Comparison of ENCODE assay signal across 13 mouse cellular contexts in the genomic region with DNA sequence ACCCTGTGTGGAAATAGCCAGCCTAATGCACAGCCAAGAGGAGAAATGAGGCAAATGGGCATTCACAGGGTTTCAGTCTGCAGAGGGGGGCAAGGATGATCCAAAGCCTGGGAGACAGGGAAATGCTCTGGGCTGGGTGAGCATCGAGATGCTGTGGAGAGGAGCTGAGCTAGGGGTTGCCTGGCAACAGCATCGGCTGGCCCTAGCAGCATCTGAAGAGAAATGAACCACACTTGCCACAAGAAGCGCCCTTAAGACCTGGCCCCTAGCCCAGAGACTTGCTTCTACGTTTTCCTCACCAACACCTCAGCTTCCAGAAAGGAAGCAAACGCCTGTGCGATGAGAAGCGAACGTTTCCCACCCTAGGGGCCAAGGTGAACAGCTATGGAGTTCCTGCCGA. TPM values are rescaled to one million over a fixed set of nuclear protein-coding genes. Genes with fewer than 3 reads are reported as not detected.
DNase-seq lines count a peak whose midpoint lies in the region; ATAC-seq and TF ChIP-seq lines count a peak whose summit lies in the region.
"Had no signal": no experiment of that assay in that cellular context is flagged by ENCODE, and none has a peak within 500 bp of the region (broad histone marks: within the 10 kb centered on the region; RNA-seq: fewer than 3 reads in every experiment).

No protein-coding gene starts in this region.

- DNase-seq in layer of hippocampus, postnatal 36 days: peak; percentile 29 to 31
- DNase-seq in layer of hippocampus, adult 11-12 months (ENCODE audit: low spot score): no peak
- DNase-seq in hindbrain, postnatal 0 days (ENCODE audit: low spot score): peak; percentile 79
- DNase-seq in midbrain, postnatal 0 days (ENCODE audit: low spot score): peak; percentile 78
- DNase-seq in kidney, adult 18-20 months: no peak
- no peak for DNase-seq in embryo, embryonic 9.5 days (ENCODE audit: extremely low spot score)
- DNase-seq: adrenal gland, adult 8-10 months; liver, embryonic 13.5 days had no signal

- ATAC-seq in forebrain, embryonic 16.5 days: peak; percentile 43; the same call in 1 of the 2 replicates
- ATAC-seq in hindbrain, postnatal 0 days: peak; percentile 75
- peak; percentile 64; the same call in 1 of the 2 replicates for ATAC-seq in midbrain, postnatal 0 days (ENCODE audit: low FRiP score)
- ATAC-seq: intestine, postnatal 0 days had no signal

- H3K27me3 ChIP-seq in forebrain, embryonic 16.5 days (replicated peaks; ENCODE audit: control insufficient read depth, insufficient read depth, low read length): no peaks in the 10 kb centered on the region
- no peaks in the 10 kb centered on the region for H3K27me3 ChIP-seq in hindbrain, postnatal 0 days (ENCODE audit: insufficient read depth, low read length)
- H3K27me3 ChIP-seq in midbrain, postnatal 0 days (ENCODE audit: insufficient read depth, low read length): peaks cover 3% of the 10 kb centered on the region; the same call in 1 of the 2 replicates

- H3K4me3 ChIP-seq in forebrain, embryonic 16.5 days (replicated peaks; ENCODE audit: low read length): no peak overlapping the region
- H3K4me3 ChIP-seq in hindbrain, postnatal 0 days (ENCODE audit: low read length): no peak overlapping the region
- no peak overlapping the region for H3K4me3 ChIP-seq in midbrain, postnatal 0 days (ENCODE audit: low read depth, low read length)
- H3K4me3 ChIP-seq: erythroblast, embryonic 14.5 days; heart, embryonic 15.5 days; liver, embryonic 13.5 days; megakaryocyte, embryonic 14.5 days had no signal

- H3K4me2 ChIP-seq in forebrain, embryonic 16.5 days (ENCODE audit: low read length): no peak overlapping the region
- H3K4me2 ChIP-seq in hindbrain, postnatal 0 days (ENCODE audit: low read depth, low read length): no peak overlapping the region
- no peak overlapping the region for H3K4me2 ChIP-seq in midbrain, postnatal 0 days (ENCODE audit: low read depth, low read length, poor library complexity, severe bottlenecking)
- H3K4me2 ChIP-seq: heart, embryonic 15.5 days; liver, embryonic 13.5 days had no signal

- H3K4me1 ChIP-seq in forebrain, embryonic 16.5 days (replicated peaks; ENCODE audit: control insufficient read depth, insufficient read depth, low read length): peaks cover 18% of the 10 kb centered on the region
- peaks cover 9% of the 10 kb centered on the region; the same call in 1 of the 2 replicates for H3K4me1 ChIP-seq in hindbrain, postnatal 0 days (ENCODE audit: insufficient read depth, low read length)
- H3K4me1 ChIP-seq in midbrain, postnatal 0 days (ENCODE audit: insufficient read depth, low read length): peaks cover 6% of the 10 kb centered on the region; the same call in 1 of the 2 replicates
- H3K4me1 ChIP-seq: heart, embryonic 15.5 days had no signal

- no peak overlapping the region for H3K9ac ChIP-seq in forebrain, embryonic 16.5 days (replicated peaks; ENCODE audit: low read depth, low read length)
- H3K9ac ChIP-seq in hindbrain, postnatal 0 days (replicated peaks; ENCODE audit: low read length): 0 out of 2 replicates have a peak overlapping the region, but pooled peaks have one; percentile 24
- H3K9ac ChIP-seq in midbrain, postnatal 0 days (replicated peaks; ENCODE audit: low read length, poor library complexity, severe bottlenecking): 0 out of 2 replicates have a peak overlapping the region, but pooled peaks have one; percentile 5
- H3K9ac ChIP-seq: heart, embryonic 15.5 days; liver, embryonic 13.5 days had no signal

- H3K36me3 ChIP-seq in forebrain, embryonic 16.5 days (ENCODE audit: control insufficient read depth, insufficient read depth): no peaks in the 10 kb centered on the region
- no peaks in the 10 kb centered on the region for H3K36me3 ChIP-seq in hindbrain, postnatal 0 days (ENCODE audit: insufficient read depth, low read length)
- no peaks in the 10 kb centered on the region for H3K36me3 ChIP-seq in midbrain, postnatal 0 days (ENCODE audit: insufficient read depth, low read length)
- H3K36me3 ChIP-seq: heart, embryonic 15.5 days; liver, embryonic 13.5 days had no signal

- no peak; the same call in 1 of the 2 replicates for TF ChIP-seq CTCF in hindbrain, postnatal 0 days (IDR thresholded peaks at IDR 0.05; ENCODE audit: low read depth)
- TF ChIP-seq CTCF in midbrain, postnatal 0 days (IDR thresholded peaks at IDR 0.05): no peak

- no peak overlapping the region for H3K27ac ChIP-seq in forebrain, embryonic 16.5 days (ENCODE audit: low read length)
- H3K27ac ChIP-seq in hindbrain, postnatal 0 days: no peak overlapping the region
- no peak overlapping the region for H3K27ac ChIP-seq in midbrain, postnatal 0 days (ENCODE audit: low read depth, low read length)
- H3K27ac ChIP-seq: heart, embryonic 15.5 days; liver, embryonic 13.5 days had no signal

- H3K9me3 ChIP-seq in forebrain, embryonic 16.5 days (ENCODE audit: control insufficient read depth, low read length): no peaks in the 10 kb centered on the region
- H3K9me3 ChIP-seq in hindbrain, postnatal 0 days (ENCODE audit: low read length): no peaks in the 10 kb centered on the region
- H3K9me3 ChIP-seq in midbrain, postnatal 0 days (ENCODE audit: low read length): no peaks in the 10 kb centered on the region
- H3K9me3 ChIP-seq: heart, embryonic 15.5 days; liver, embryonic 13.5 days; megakaryocyte, embryonic 14.5 days had no signal

- 35% methylated on average over 9 of the region's 9 CpGs for WGBS in forebrain, embryonic 16.5 days
- WGBS in hindbrain, postnatal 0 days: 13% methylated on average over 9 of the region's 9 CpGs
- 22% methylated on average over 9 of the region's 9 CpGs for WGBS in midbrain, postnatal 0 days

RNA-seq across cellular contexts. Expression of a gene that starts 11.9 kb away (rescaled TPM):
- total RNA-seq in layer of hippocampus, postnatal 36 days (2021): 1,000 to 10,000 TPM; 1,474 to 1,494 TPM
- polyA plus RNA-seq in forebrain, embryonic 16.5 days (2015; fragmentation: Nextera tagmentation; extraction: Ambion mirVana): 804 and 844 TPM in 2 replicates
- total RNA-seq in hindbrain, postnatal 0 days (2014; rRNA removed): 2,832 and 4,239 TPM in 2 replicates
- 1,070 and 1,080 TPM in 2 replicates for polyA plus RNA-seq in hindbrain, postnatal 0 days (2015; fragmentation: Nextera tagmentation; extraction: Ambion mirVana)
- total RNA-seq in midbrain, postnatal 0 days (2014; rRNA removed): 3,080 and 3,220 TPM in 2 replicates
- polyA plus RNA-seq in midbrain, postnatal 0 days (2015; fragmentation: Nextera tagmentation; extraction: Ambion mirVana): 983 and 1,053 TPM in 2 replicates

RNA-seq across cellular contexts. Expression of a gene that starts 44.1 kb away (rescaled TPM):
- total RNA-seq in layer of hippocampus, postnatal 36 days (2021): 1 to 10 TPM; 1.2 to 2.3 TPM
- polyA plus RNA-seq in forebrain, embryonic 16.5 days (2015; fragmentation: Nextera tagmentation; extraction: Ambion mirVana): 36.6 and 37.5 TPM in 2 replicates
- 4.5 and 7.5 TPM in 2 replicates for total RNA-seq in hindbrain, postnatal 0 days (2014; rRNA removed)
- polyA plus RNA-seq in hindbrain, postnatal 0 days (2015; fragmentation: Nextera tagmentation; extraction: Ambion mirVana): 14.7 and 15.5 TPM in 2 replicates
- 3.1 and 4.4 TPM in 2 replicates for total RNA-seq in midbrain, postnatal 0 days (2014; rRNA removed)
- polyA plus RNA-seq in midbrain, postnatal 0 days (2015; fragmentation: Nextera tagmentation; extraction: Ambion mirVana): 4.5 and 5.8 TPM in 2 replicates

Comparison
In these comparisons a context has a peak if more than half of its experiments do, and no peak if none do; other contexts are left out.
1. DNase-seq: peak in layer of hippocampus, postnatal 36 days (2 of 2), hindbrain, postnatal 0 days (single experiment) and midbrain, postnatal 0 days (single experiment); none in layer of hippocampus, adult 11-12 months (single experiment), kidney, adult 18-20 months (single experiment) and embryo, embryonic 9.5 days (single experiment).
2. Peak in every context shown above with its lines, with median percentiles within 50 percentile points of each other: ATAC-seq.